Mouse (Mus musculus) liver, embryonic 13.5 days (tissue): ENCODE data around the gene Capn9. TPM values are rescaled to one million over a fixed set of nuclear protein-coding genes. Genes with fewer than 3 reads are reported as not detected.

Experiments
- ATAC-seq: fragments of 200-750 bp; cut with Nextera tagmentation; 2 replicates; pipeline ENCODE4 v1.8.0; 2017; ENCODE audit warnings: low read depth, mild to moderate bottlenecking, moderate number of reproducible peaks, moderate library complexity
- DNase-seq: peaks from one replicate; pipeline ENCODE4 v3.0.0; 2022
- H3K27ac ChIP-seq: fragments of 300-500 bp; sonication (generic); 2 replicates; pipeline ENCODE4 v1.5.1; 2015; ENCODE audit warnings: moderate library complexity, mild to moderate bottlenecking, inconsistent platforms
- H3K27me3 ChIP-seq: fragments of 300-500 bp; sonication (generic); 2 replicates; pipeline ENCODE4 v1.6.1; 2015; ENCODE audit warnings: mild to moderate bottlenecking, inconsistent platforms
- H3K36me3 ChIP-seq: fragments of 300-500 bp; sonication (generic); 2 replicates; pipeline ENCODE4 v1.6.1; 2015; ENCODE audit warnings: mild to moderate bottlenecking, inconsistent platforms
- H3K4me1 ChIP-seq: fragments of 300-500 bp; sonication (generic); replicated peaks from 2 replicates; pipeline ENCODE4 v1.6.1; 2015; ENCODE audit warnings: inconsistent platforms
- H3K4me2 ChIP-seq: fragments of 300-500 bp; sonication (generic); 2 replicates; pipeline ENCODE4 v1.6.1; 2015; ENCODE audit warnings: inconsistent platforms, mild to moderate bottlenecking, moderate library complexity
- H3K4me3 ChIP-seq: fragments of 300-500 bp; sonication (generic); replicated peaks from 2 replicates; pipeline ENCODE4 v1.5.1; 2015; ENCODE audit warnings: mild to moderate bottlenecking, inconsistent platforms
- H3K9ac ChIP-seq: fragments of 300-500 bp; sonication (generic); 2 replicates; pipeline ENCODE4 v1.6.1; 2015; ENCODE audit warnings: mild to moderate bottlenecking, inconsistent platforms
- H3K9me3 ChIP-seq: fragments of 300-500 bp; sonication (generic); replicated peaks from 2 replicates; pipeline ENCODE4 v1.6.1; 2016; ENCODE audit warnings: inconsistent platforms
- WGBS: fragments of 180-500 bp; shearing (Covaris S2); methylation state at CpG from one replicate; pipeline ENCODE4 v1.1.7; 2015; ENCODE audit not compliant: insufficient replicate concordance; 5-methylcytosine and 5-hydroxymethylcytosine counted together
- polyA plus RNA-seq: library from polyadenylated mRNA; unstranded; fragments of >200 nt; fragmentation: Nextera tagmentation; extraction: Ambion mirVana; gene quantifications from 2 replicates; pipeline ENCODE4 v1.2.1, GENCODE M21; 2015

Gene Capn9
- polyA plus RNA-seq, 1 experiment from 2014 or later: 0.22 TPM

- Histone ChIP-seq H3K9ac (no peak overlapping the region), H3K36me3 (peaks cover 96% of the 10 kb centered on the region), H3K4me3 (no peak overlapping the region), H3K4me1 (no peaks in the 10 kb centered on the region), H3K27me3 (no peaks in the 10 kb centered on the region), H3K4me2 (no peak overlapping the region), H3K9me3 (no peaks in the 10 kb centered on the region), H3K27ac (no peak overlapping the region)
- ATAC-seq (no peak), DNase-seq (no peak)
- 72% methylated on average over 11 of the region's 11 CpGs for WGBS
Observed at GRCm38 (mm10) chr8:124547269-124547668, 28.6 kb upstream of the Capn9 start.

- no peaks in the 10 kb centered on the region for H3K4me1 ChIP-seq
- peaks cover 92% of the 10 kb centered on the region for H3K36me3 ChIP-seq
- no peak overlapping the region for H3K4me2 ChIP-seq
- H3K9me3 ChIP-seq: no peaks in the 10 kb centered on the region
- H3K4me3 ChIP-seq: no peak overlapping the region
- DNase-seq (no peak), ATAC-seq (no peak)
- no peak overlapping the region for H3K27ac ChIP-seq
- 88% methylated on average over 1 of the region's 1 CpGs for WGBS
- no peak overlapping the region for H3K9ac ChIP-seq
- no peaks in the 10 kb centered on the region for H3K27me3 ChIP-seq
Observed at GRCm38 (mm10) chr8:124548187-124548586, 27.7 kb upstream of the Capn9 start.

DNA sequence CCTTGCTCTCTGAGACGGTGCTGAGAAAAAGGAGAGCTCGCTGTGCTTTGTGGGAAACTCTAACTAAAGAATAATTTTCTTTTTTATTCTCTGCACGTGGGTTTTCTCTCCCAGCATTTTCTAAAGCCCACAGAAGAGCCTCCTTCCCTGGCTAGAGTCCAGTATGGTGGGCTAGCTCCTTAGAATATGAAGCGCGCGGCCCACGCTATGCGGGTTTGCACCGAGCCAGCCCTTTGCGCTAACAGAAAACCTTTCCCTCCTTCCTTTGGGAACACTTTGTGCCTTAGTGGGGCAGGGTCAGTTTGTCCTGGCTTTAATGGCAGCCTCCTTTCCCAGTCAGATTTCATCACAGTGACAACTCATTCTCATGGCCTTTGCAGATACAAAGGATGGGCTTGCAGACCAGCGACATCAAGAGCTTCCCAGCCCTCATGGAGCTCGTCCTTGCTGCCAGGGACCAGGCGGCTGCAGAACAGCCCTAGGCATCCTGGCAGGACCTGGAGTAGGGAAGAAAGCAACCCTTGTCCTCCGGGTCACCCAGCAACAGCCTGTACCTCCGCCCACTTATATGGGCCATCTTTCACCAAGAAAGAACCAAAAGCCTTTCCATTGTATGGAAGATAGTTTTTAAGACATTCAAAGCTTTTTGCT, 24.8 kb upstream of the Capn9 start:
- Histone ChIP-seq H3K4me2 (no peak overlapping the region), H3K9ac (no peak overlapping the region), H3K27me3 (no peaks in the 10 kb centered on the region), H3K9me3 (no peaks in the 10 kb centered on the region), H3K36me3 (peaks cover 68% of the 10 kb centered on the region), H3K4me1 (no peaks in the 10 kb centered on the region), H3K4me3 (no peak overlapping the region), H3K27ac (no peak overlapping the region)
- 88% methylated on average over 15 of the region's 15 CpGs for WGBS
- DNase-seq (no peak), ATAC-seq (no peak)

GRCm38 (mm10) chr8:124555113-124555750, 20.7 kb upstream of the Capn9 start:
- ATAC-seq (no peak), DNase-seq (no peak)
- Histone ChIP-seq H3K4me2 (no peak overlapping the region), H3K4me3 (no peak overlapping the region), H3K36me3 (peaks cover 33% of the 10 kb centered on the region), H3K9ac (no peak overlapping the region), H3K9me3 (no peaks in the 10 kb centered on the region), H3K27ac (no peak overlapping the region), H3K4me1 (0 out of 2 replicates have a peak, but pooled peaks cover 3% of the 10 kb centered on the region), H3K27me3 (no peaks in the 10 kb centered on the region)
- WGBS: 75% methylated on average over 7 of the region's 7 CpGs

DNA sequence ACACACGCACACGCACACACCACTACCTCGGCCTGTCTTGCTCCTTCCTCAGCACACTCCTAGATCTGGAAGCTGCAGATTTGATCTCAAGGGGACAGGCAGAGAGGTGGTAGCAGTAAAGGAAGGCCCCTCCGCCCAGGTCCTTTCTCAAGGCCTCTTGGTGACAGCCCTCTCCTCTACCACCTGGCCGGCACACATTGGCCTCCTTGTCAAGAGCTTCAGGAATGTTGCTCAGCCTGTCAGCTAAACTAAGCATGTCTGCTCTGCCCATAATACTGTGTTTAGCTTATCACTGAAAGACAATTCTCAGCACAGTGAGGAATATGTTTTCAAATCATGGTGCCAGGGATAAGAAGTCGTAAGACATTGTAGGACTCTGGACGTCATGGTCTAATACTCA, 19.7 kb upstream of the Capn9 start:
- no peak overlapping the region for H3K27ac ChIP-seq
- 76% methylated on average over 7 of the region's 7 CpGs for WGBS
- no peaks in the 10 kb centered on the region for H3K9me3 ChIP-seq
- no peak overlapping the region for H3K9ac ChIP-seq
- H3K27me3 ChIP-seq: no peaks in the 10 kb centered on the region
- 0 out of 2 replicates have a peak, but pooled peaks cover 3% of the 10 kb centered on the region for H3K4me1 ChIP-seq
- H3K36me3 ChIP-seq: peaks cover 24% of the 10 kb centered on the region
- DNase-seq (no peak), ATAC-seq (no peak)
- no peak overlapping the region for H3K4me2 ChIP-seq
- no peak overlapping the region for H3K4me3 ChIP-seq

GRCm38 (mm10) chr8:124556658-124557057, 19.3 kb upstream of the Capn9 start:
- Histone ChIP-seq H3K9ac (no peak overlapping the region), H3K27ac (no peak overlapping the region), H3K4me3 (no peak overlapping the region), H3K4me1 (0 out of 2 replicates have a peak, but pooled peaks cover 3% of the 10 kb centered on the region), H3K9me3 (no peaks in the 10 kb centered on the region), H3K4me2 (no peak overlapping the region), H3K36me3 (peaks cover 19% of the 10 kb centered on the region), H3K27me3 (no peaks in the 10 kb centered on the region)
- DNase-seq (no peak), ATAC-seq (no peak)
- WGBS: 80% methylated on average over 13 of the region's 13 CpGs

DNA sequence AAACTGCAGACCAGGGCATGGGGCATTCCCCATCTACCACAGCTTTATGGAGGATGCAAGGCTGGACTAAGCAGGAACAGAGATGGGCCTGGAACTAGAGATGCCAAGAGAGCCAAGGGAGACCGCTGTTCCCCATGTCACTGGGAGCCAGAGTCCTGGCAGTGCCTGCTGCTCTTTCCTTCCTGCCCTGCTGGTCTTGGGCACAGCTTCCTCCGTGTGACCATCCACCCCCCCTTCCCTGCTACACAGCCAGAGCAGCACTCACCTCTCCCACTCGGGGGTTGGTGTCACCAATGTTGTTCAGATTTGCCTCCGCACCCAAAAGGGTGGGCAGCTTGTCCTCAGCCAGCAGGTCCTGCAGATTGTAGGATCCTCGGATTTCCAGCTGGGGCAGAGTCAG, 18.4 kb upstream of the Capn9 start:
- 49% methylated on average over 5 of the region's 5 CpGs for WGBS
- Histone ChIP-seq H3K27me3 (no peaks in the 10 kb centered on the region), H3K4me2 (no peak overlapping the region), H3K4me3 (no peak overlapping the region), H3K9ac (no peak overlapping the region), H3K4me1 (0 out of 2 replicates have a peak, but pooled peaks cover 3% of the 10 kb centered on the region), H3K9me3 (no peaks in the 10 kb centered on the region), H3K36me3 (peaks cover 11% of the 10 kb centered on the region), H3K27ac (no peak overlapping the region)
- no peak for DNase-seq
- no peak for ATAC-seq

GRCm38 (mm10) chr8:124567126-124567525, 8.8 kb upstream of the Capn9 start:
- 55% methylated on average over 6 of the region's 6 CpGs for WGBS
- Histone ChIP-seq H3K27ac (no peak overlapping the region), H3K4me1 (peaks cover 12% of the 10 kb centered on the region), H3K27me3 (no peaks in the 10 kb centered on the region), H3K4me2 (peak overlapping the region; percentile 47; the same call in 1 of the 2 replicates), H3K4me3 (no peak overlapping the region), H3K9me3 (no peaks in the 10 kb centered on the region), H3K36me3 (no peaks in the 10 kb centered on the region), H3K9ac (no peak overlapping the region)
- ATAC-seq (no peak), DNase-seq (no peak)

DNA sequence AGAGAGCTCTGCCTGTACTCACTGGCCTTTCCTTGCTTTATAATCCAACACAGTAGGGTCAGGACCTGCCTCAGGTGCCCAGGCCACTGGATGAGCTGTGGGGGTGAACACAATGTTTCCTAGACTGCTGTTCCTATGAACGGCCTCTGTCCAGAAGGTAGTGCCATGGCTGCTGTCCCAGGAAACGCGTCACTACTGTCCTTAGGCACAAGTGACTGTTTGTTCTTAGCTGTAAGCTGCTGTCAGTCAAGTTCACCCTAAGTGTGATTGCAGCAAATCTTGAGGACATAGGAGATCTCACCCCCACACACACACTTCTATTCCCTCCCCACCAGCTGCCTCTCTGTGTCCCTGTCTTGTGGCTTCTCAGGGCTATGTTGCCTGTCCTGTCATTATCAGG, 8.3 kb upstream of the Capn9 start:
- 68% methylated on average over 3 of the region's 3 CpGs for WGBS
- H3K9ac ChIP-seq: no peak overlapping the region
- H3K27me3 ChIP-seq: no peaks in the 10 kb centered on the region
- peak overlapping the region; percentile 47 for H3K4me2 ChIP-seq
- ATAC-seq (no peak), DNase-seq (no peak)
- H3K27ac ChIP-seq: no peak overlapping the region
- no peaks in the 10 kb centered on the region for H3K36me3 ChIP-seq
- peaks cover 12% of the 10 kb centered on the region for H3K4me1 ChIP-seq
- 0 out of 2 replicates have a peak overlapping the region, but pooled peaks have one; percentile 8 for H3K4me3 ChIP-seq
- H3K9me3 ChIP-seq: no peaks in the 10 kb centered on the region

DNA sequence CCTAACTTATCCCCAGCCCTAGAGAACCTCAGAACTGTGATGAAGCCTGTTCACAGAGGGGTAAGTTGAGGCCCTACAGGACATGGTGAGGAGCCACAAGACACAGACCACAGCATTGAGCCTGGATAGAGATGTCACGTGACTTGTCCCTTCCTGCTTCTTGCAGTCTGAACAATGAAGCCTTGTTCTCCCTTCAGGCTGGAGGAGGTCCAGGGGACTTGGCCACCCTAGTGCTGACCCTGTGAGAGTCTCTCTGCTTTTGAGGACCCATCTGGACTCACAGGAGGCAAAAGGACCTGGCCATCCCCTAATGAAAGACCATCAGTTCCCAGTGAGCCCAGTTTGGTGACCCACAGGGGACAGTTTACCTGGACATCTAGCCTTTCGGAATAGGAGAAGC, 6.8 kb upstream of the Capn9 start:
- peak overlapping the region; percentile 26 for H3K4me3 ChIP-seq
- no peak for ATAC-seq
- H3K27me3 ChIP-seq: no peaks in the 10 kb centered on the region
- 50% methylated on average over 2 of the region's 2 CpGs for WGBS
- DNase-seq: no peak
- H3K9ac ChIP-seq: peak overlapping the region; percentile 50
- H3K4me2 ChIP-seq: peak overlapping the region; percentile 47
- peaks cover 17% of the 10 kb centered on the region for H3K4me1 ChIP-seq
- no peaks in the 10 kb centered on the region for H3K9me3 ChIP-seq
- no peaks in the 10 kb centered on the region for H3K36me3 ChIP-seq
- peak overlapping the region; percentile 73 for H3K27ac ChIP-seq

GRCm38 (mm10) chr8:124569593-124569992, 6.3 kb upstream of the Capn9 start, which contains the start of gene Agt:
TSS of gene Agt (minus strand) at chr8:124569706.
- H3K9me3 ChIP-seq: no peaks in the 10 kb centered on the region
- H3K4me1 ChIP-seq: peaks cover 17% of the 10 kb centered on the region
- H3K4me2 ChIP-seq: peak within 1 kb of the TSS; percentile 47
- no peaks in the 10 kb centered on the region for H3K27me3 ChIP-seq
- H3K9ac ChIP-seq: peak within 1 kb of the TSS; percentile 50
- WGBS: 68% methylated on average over 2 of the region's 2 CpGs
- H3K36me3 ChIP-seq: no peaks in the 10 kb centered on the region
- ATAC-seq (peak; percentile 34), DNase-seq (no peak)
- peak within 1 kb of the TSS; percentile 26 for H3K4me3 ChIP-seq
- peak within 1 kb of the TSS; percentile 82 for H3K27ac ChIP-seq
